Mouse (Mus musculus) ES-E14 (cell line): Measurements from ENCODE around the gene Scarf1.

ENCODE experiments used
- CHD2 ChIP-seq: IDR thresholded peaks from 2 replicates; pipeline ENCODE4 v1.6.1; 2014; ENCODE audit warnings: mild to moderate bottlenecking, low read depth, low read length, inconsistent platforms
- HCFC1 ChIP-seq: IDR thresholded peaks from 2 replicates; pipeline ENCODE4 v1.6.1; 2012; ENCODE audit warnings: low read length, inconsistent platforms, borderline replicate concordance; ENCODE audit not compliant: insufficient read depth
- ZC3H11A ChIP-seq: IDR thresholded peaks from 2 replicates; pipeline ENCODE4 v1.6.1; 2012; ENCODE audit warnings: low read depth, mild to moderate bottlenecking, inconsistent platforms, low read length, borderline replicate concordance

- TF ChIP-seq ZC3H11A (no peak), HCFC1 (no peak), CHD2 (no peak)
Measured at GRCm38 (mm10) chr11:75538184-75538969, 25.0 kb downstream of the Scarf1 start.
